Mouse (Mus musculus) heart, embryonic 16.5 days (tissue): Measurements from ENCODE around the gene Rubcn. TPM values are rescaled to one million over a fixed set of nuclear protein-coding genes. Genes with fewer than 3 reads are reported as not detected.
A peak's percentile ranks its signal among the peaks of the same experiment; 100 is the strongest.

Source experiments
- ATAC-seq: fragments of 200-750 bp; cut with Nextera tagmentation; replicated peaks from 2 replicates; pipeline ENCODE4 v1.8.0; 2017; ENCODE audit warnings: moderate number of reproducible peaks; ENCODE audit not compliant: insufficient read depth, low FRiP score; ENCODE audit errors: extremely low read depth
- H3K27ac ChIP-seq: fragments of 300-500 bp; sonication (generic); 2 replicates; pipeline ENCODE4 v1.5.1; 2014; ENCODE audit warnings: mild to moderate bottlenecking, low read length, control low read depth, moderate library complexity
- H3K27me3 ChIP-seq: fragments of 300-500 bp; sonication (generic); 2 replicates; pipeline ENCODE4 v1.6.1; 2014; ENCODE audit warnings: low read length, mixed read lengths; ENCODE audit not compliant: control insufficient read depth, insufficient read depth
- H3K36me3 ChIP-seq: fragments of 300-500 bp; sonication (generic); 2 replicates; pipeline ENCODE4 v1.6.1; 2014; ENCODE audit not compliant: control insufficient read depth, insufficient read depth
- H3K4me1 ChIP-seq: fragments of 300-500 bp; sonication (generic); 2 replicates; pipeline ENCODE4 v1.6.1; 2014; ENCODE audit warnings: low read length, mixed read lengths; ENCODE audit not compliant: control insufficient read depth, insufficient read depth
- H3K4me2 ChIP-seq: fragments of 300-500 bp; sonication (generic); 2 replicates; pipeline ENCODE4 v1.6.1; 2014; ENCODE audit warnings: low read depth, mild to moderate bottlenecking, control low read depth, low read length
- H3K4me3 ChIP-seq: fragments of 300-500 bp; sonication (generic); 2 replicates; pipeline ENCODE4 v1.5.1; 2014; ENCODE audit warnings: mild to moderate bottlenecking, control low read depth, low read length
- H3K9ac ChIP-seq: fragments of 300-500 bp; sonication (generic); 2 replicates; pipeline ENCODE4 v1.6.1; 2014; ENCODE audit warnings: low read length, control low read depth
- H3K9me3 ChIP-seq: fragments of 300-500 bp; sonication (generic); replicated peaks from 2 replicates; pipeline ENCODE4 v1.6.1; 2016; ENCODE audit warnings: low read length; ENCODE audit not compliant: control insufficient read depth
- WGBS: fragments of 180-500 bp; shearing (Covaris S2); extraction: QIAGEN DNeasy Blood & Tissue Kit; methylation state at CpG from one replicate; pipeline ENCODE4 v1.1.7; 2014; 5-methylcytosine and 5-hydroxymethylcytosine counted together
- polyA plus RNA-seq: library from polyadenylated mRNA; unstranded; fragments of >200 nt; fragmentation: Nextera tagmentation; extraction: Ambion mirVana; gene quantifications from 2 replicates; pipeline ENCODE4 v1.2.1, GENCODE M21; 2015

Gene Rubcn
- polyA plus RNA-seq, 1 experiment from 2014 or later: 32.7 TPM

- 29% methylated on average over 4 of the region's 4 CpGs for WGBS
- Histone ChIP-seq H3K4me2 (no peak overlapping the region), H3K4me3 (no peak overlapping the region), H3K27ac (peak overlapping the region; percentile 97), H3K4me1 (peaks cover 42% of the 10 kb centered on the region), H3K9ac (peak overlapping the region; percentile 50), H3K27me3 (no peaks in the 10 kb centered on the region), H3K9me3 (no peaks in the 10 kb centered on the region), H3K36me3 (peaks cover 8% of the 10 kb centered on the region; the same call in 1 of the 2 replicates)
- no peak for ATAC-seq
Measured at GRCm38 (mm10) chr16:32858356-32858755, 19.2 kb downstream of the Rubcn start.

GRCm38 (mm10) chr16:32856751-32857150 lies 20.8 kb downstream of the Rubcn start:
- Histone ChIP-seq H3K9ac (no peak overlapping the region), H3K27ac (no peak overlapping the region), H3K4me3 (no peak overlapping the region), H3K27me3 (no peaks in the 10 kb centered on the region), H3K36me3 (peaks cover 11% of the 10 kb centered on the region; the same call in 1 of the 2 replicates), H3K9me3 (no peaks in the 10 kb centered on the region), H3K4me1 (peaks cover 48% of the 10 kb centered on the region), H3K4me2 (no peak overlapping the region)
- 84% methylated on average over 3 of the region's 3 CpGs for WGBS
- ATAC-seq: no peak

- H3K9me3 ChIP-seq: no peaks in the 10 kb centered on the region
- peak overlapping the region; percentile 98 for H3K27ac ChIP-seq
- H3K9ac ChIP-seq: peak overlapping the region; percentile 58; the same call in 1 of the 2 replicates
- peak overlapping the region; percentile 22 for H3K4me3 ChIP-seq
- H3K4me1 ChIP-seq: peaks cover 35% of the 10 kb centered on the region
- 31% methylated on average over 2 of the region's 2 CpGs for WGBS
- peaks cover 16% of the 10 kb centered on the region for H3K36me3 ChIP-seq
- peak; percentile 70 for ATAC-seq
- H3K4me2 ChIP-seq: peak overlapping the region; percentile 58
- H3K27me3 ChIP-seq: no peaks in the 10 kb centered on the region
Measured at GRCm38 (mm10) chr16:32854050-32854571, 23.5 kb downstream of the Rubcn start.

GRCm38 (mm10) chr16:32853492-32854049 lies 24.0 kb downstream of the Rubcn start:
- ATAC-seq: peak; percentile 60
- WGBS: 26% methylated on average over 13 of the region's 13 CpGs
- peak overlapping the region; percentile 58 for H3K4me2 ChIP-seq
- peak overlapping the region; percentile 58 for H3K9ac ChIP-seq
- H3K9me3 ChIP-seq: no peaks in the 10 kb centered on the region
- H3K4me1 ChIP-seq: peaks cover 30% of the 10 kb centered on the region
- H3K36me3 ChIP-seq: peaks cover 18% of the 10 kb centered on the region
- H3K27me3 ChIP-seq: no peaks in the 10 kb centered on the region
- H3K4me3 ChIP-seq: peak overlapping the region; percentile 22
- H3K27ac ChIP-seq: peak overlapping the region; percentile 98

GRCm38 (mm10) chr16:32849042-32849830 lies 28.3 kb downstream of the Rubcn start:
- no peak for ATAC-seq
- Histone ChIP-seq H3K4me3 (no peak overlapping the region), H3K4me2 (no peak overlapping the region), H3K27ac (no peak overlapping the region), H3K9me3 (no peaks in the 10 kb centered on the region), H3K4me1 (peaks cover 12% of the 10 kb centered on the region), H3K9ac (no peak overlapping the region), H3K36me3 (peaks cover 48% of the 10 kb centered on the region), H3K27me3 (no peaks in the 10 kb centered on the region)
- WGBS: 74% methylated on average over 11 of the region's 11 CpGs

- peaks cover 55% of the 10 kb centered on the region for H3K36me3 ChIP-seq
- no peak for ATAC-seq
- H3K27me3 ChIP-seq: no peaks in the 10 kb centered on the region
- H3K4me1 ChIP-seq: no peaks in the 10 kb centered on the region
- WGBS: 90% methylated on average over 11 of the region's 11 CpGs
- H3K4me2 ChIP-seq: no peak overlapping the region
- H3K9me3 ChIP-seq: no peaks in the 10 kb centered on the region
- H3K27ac ChIP-seq: no peak overlapping the region
- no peak overlapping the region for H3K9ac ChIP-seq
- no peak overlapping the region for H3K4me3 ChIP-seq
Measured at GRCm38 (mm10) chr16:32847103-32847502, 30.5 kb downstream of the Rubcn start.

GRCm38 (mm10) chr16:32831501-32831900 lies 46.1 kb downstream of the Rubcn start:
- Histone ChIP-seq H3K9ac (no peak overlapping the region), H3K9me3 (no peaks in the 10 kb centered on the region), H3K27me3 (no peaks in the 10 kb centered on the region), H3K4me1 (no peaks in the 10 kb centered on the region), H3K4me3 (no peak overlapping the region), H3K4me2 (no peak overlapping the region), H3K27ac (no peak overlapping the region), H3K36me3 (peaks cover 38% of the 10 kb centered on the region)
- 88% methylated on average over 4 of the region's 4 CpGs for WGBS
- ATAC-seq: no peak

GRCm38 (mm10) chr16:32829104-32829503 lies 48.5 kb downstream of the Rubcn start:
- Histone ChIP-seq H3K4me2 (no peak overlapping the region), H3K27ac (no peak overlapping the region), H3K36me3 (peaks cover 41% of the 10 kb centered on the region), H3K27me3 (no peaks in the 10 kb centered on the region), H3K4me1 (no peaks in the 10 kb centered on the region), H3K9ac (no peak overlapping the region), H3K9me3 (no peaks in the 10 kb centered on the region), H3K4me3 (no peak overlapping the region)
- ATAC-seq: no peak
- WGBS: 84% methylated on average over 11 of the region's 11 CpGs

- Histone ChIP-seq H3K36me3 (peaks cover 42% of the 10 kb centered on the region), H3K9me3 (no peaks in the 10 kb centered on the region), H3K4me1 (peaks cover 16% of the 10 kb centered on the region), H3K9ac (no peak overlapping the region), H3K4me2 (no peak overlapping the region), H3K27ac (no peak overlapping the region), H3K4me3 (no peak overlapping the region), H3K27me3 (no peaks in the 10 kb centered on the region)
- WGBS: 89% methylated on average over 11 of the region's 11 CpGs
- ATAC-seq: no peak
Measured at GRCm38 (mm10) chr16:32826521-32826920, 51.0 kb downstream of the Rubcn start.
